In genomic region chr10:78411851-78412250, GRCm38 (mm10) we compare ENCODE assay signal across 8 mouse cellular contexts. TPM values are rescaled to one million over a fixed set of nuclear protein-coding genes. Genes with fewer than 3 reads are reported as not detected.
DNase-seq lines count a peak whose midpoint lies in the region; ATAC-seq and TF ChIP-seq lines count a peak whose summit lies in the region.

No protein-coding gene starts in this region.

- H3K4me2 ChIP-seq in limb, embryonic 12.5 days, result peak overlapping the region; percentile 69
- H3K4me2 ChIP-seq in stomach, embryonic 15.5 days, result peak overlapping the region; percentile 69

- peak overlapping the region; percentile 84 for H3K9ac ChIP-seq in limb, embryonic 12.5 days (replicated peaks)
- H3K9ac ChIP-seq in stomach, embryonic 15.5 days, result peak overlapping the region; percentile 74

- H3K4me3 ChIP-seq in cerebellum, adult 2 months (replicated peaks; ENCODE audit: insufficient read depth, low read depth, low read length), result peak overlapping the region; percentile 69
- peak overlapping the region; percentile 81 for H3K4me3 ChIP-seq in spleen, adult 2 months (ENCODE audit: extremely low read depth, insufficient read depth, insufficient read length)
- peak overlapping the region; percentile 92 for H3K4me3 ChIP-seq in limb, embryonic 12.5 days (replicated peaks)
- H3K4me3 ChIP-seq in stomach, embryonic 15.5 days (replicated peaks), result peak overlapping the region; percentile 82

- intact Hi-C loops in left cerebral cortex, postnatal 36 days (cut with DNase I), result no loop called here

- H3K9me3 ChIP-seq in limb, embryonic 12.5 days, result no peaks in the 10 kb centered on the region
- no peaks in the 10 kb centered on the region for H3K9me3 ChIP-seq in stomach, embryonic 15.5 days

- no peak for TF ChIP-seq CTCF in cerebellum, adult 2 months (IDR thresholded peaks at IDR 0.05; ENCODE audit: borderline replicate concordance, insufficient read depth, low read depth, low read length)
- TF ChIP-seq CTCF in spleen, adult 2 months (IDR thresholded peaks at IDR 0.05; ENCODE audit: extremely low read depth, insufficient read depth, insufficient read length, insufficient replicate concordance), result no peak

- H3K4me1 ChIP-seq in cerebellum, adult 2 months (ENCODE audit: control insufficient read depth, insufficient read depth, low read length), result peaks cover 18% of the 10 kb centered on the region
- H3K4me1 ChIP-seq in spleen, adult 2 months (ENCODE audit: control insufficient read depth, insufficient read depth, insufficient read length), result peaks cover 2% of the 10 kb centered on the region; the same call in 1 of the 2 replicates
- H3K4me1 ChIP-seq in limb, embryonic 12.5 days (replicated peaks), result peaks cover 11% of the 10 kb centered on the region
- peaks cover 9% of the 10 kb centered on the region for H3K4me1 ChIP-seq in stomach, embryonic 15.5 days

- DNase-seq in cerebellum, adult 2 months, result peak in 1 of 2 experiments; percentile 54
- DNase-seq in cerebellum, adult 8-10 months, result no peak
- no peak for DNase-seq in spleen, adult 2 months (ENCODE audit: low read depth in 1 of 2, low spot score in 2 of 2)
- no peak for DNase-seq in spleen, adult 18-20 months
- no peak for DNase-seq in left cerebral cortex, postnatal 36 days (ENCODE audit: low spot score in 2 of 2)
- DNase-seq in kidney, postnatal 25 days, result no peak

- ATAC-seq in limb, embryonic 12.5 days (ENCODE audit: insufficient number of reproducible peaks, insufficient read depth, low FRiP score, low TSS enrichment, low read depth), result no peak
- no peak for ATAC-seq in stomach, embryonic 15.5 days (ENCODE audit: insufficient read depth, low FRiP score, low read depth)

- WGBS in cerebellum, adult 2 months, result 8% methylated on average over 8 of the region's 8 CpGs
- WGBS in spleen, adult 2 months, result 13% methylated on average over 8 of the region's 8 CpGs
- 17% methylated on average over 8 of the region's 8 CpGs for WGBS in limb, embryonic 12.5 days
- 9% methylated on average over 8 of the region's 8 CpGs for WGBS in stomach, embryonic 15.5 days

- TF ChIP-seq POLR2A in cerebellum, adult 2 months (IDR thresholded peaks at IDR 0.05; ENCODE audit: borderline replicate concordance, insufficient read depth, low read length), result no peak
- no peak for TF ChIP-seq POLR2A in spleen, adult 2 months (IDR thresholded peaks at IDR 0.05; ENCODE audit: low read depth, low read length)

- H3K27me3 ChIP-seq in cerebellum, adult 2 months (ENCODE audit: control insufficient read depth, insufficient read depth, low read length), result no peaks in the 10 kb centered on the region
- H3K27me3 ChIP-seq in spleen, adult 2 months (ENCODE audit: control insufficient read depth, insufficient read depth, low read length), result no peaks in the 10 kb centered on the region
- no peaks in the 10 kb centered on the region for H3K27me3 ChIP-seq in limb, embryonic 12.5 days
- no peaks in the 10 kb centered on the region for H3K27me3 ChIP-seq in stomach, embryonic 15.5 days (replicated peaks)

- peaks cover 26% of the 10 kb centered on the region for H3K36me3 ChIP-seq in spleen, adult 2 months (ENCODE audit: control insufficient read depth, insufficient read depth, low read length)
- H3K36me3 ChIP-seq in limb, embryonic 12.5 days, result peaks cover 43% of the 10 kb centered on the region
- peaks cover 31% of the 10 kb centered on the region for H3K36me3 ChIP-seq in stomach, embryonic 15.5 days

- H3K27ac ChIP-seq in cerebellum, adult 2 months (ENCODE audit: insufficient read depth, low read length), result peak overlapping the region; percentile 71
- no peak overlapping the region for H3K27ac ChIP-seq in spleen, adult 2 months (ENCODE audit: insufficient read depth, low read length)
- H3K27ac ChIP-seq in limb, embryonic 12.5 days, result 0 out of 2 replicates have a peak overlapping the region, but pooled peaks have one; percentile 85
- peak overlapping the region; percentile 87; the same call in 1 of the 2 replicates for H3K27ac ChIP-seq in stomach, embryonic 15.5 days

RNA-seq across cellular contexts. Expression of gene Rrp1, which starts 1.0 kb away (rescaled TPM):
- polyA plus RNA-seq in cerebellum, adult 2 months (2012; rRNA removed), result 596 and 620 TPM in 2 replicates
- polyA plus RNA-seq in spleen, adult 2 months (2012; rRNA removed), result 60.2 and 62.0 TPM in 2 replicates
- 330 and 340 TPM in 2 replicates for polyA plus RNA-seq in limb, embryonic 12.5 days (2016; fragmentation: Nextera tagmentation; extraction: Ambion mirVana)
- polyA plus RNA-seq in stomach, embryonic 15.5 days (2015; fragmentation: Nextera tagmentation; extraction: Ambion mirVana), result 289 and 316 TPM in 2 replicates
- 100 to 1,000 TPM; 348 to 358 TPM for total RNA-seq in left cerebral cortex, postnatal 36 days (2021)

RNA-seq across cellular contexts. Expression of gene Cstb, which starts 13.6 kb away (rescaled TPM):
- polyA plus RNA-seq in cerebellum, adult 2 months (2012; rRNA removed), result 112 and 120 TPM in 2 replicates
- polyA plus RNA-seq in spleen, adult 2 months (2012; rRNA removed), result 18.6 and 20.4 TPM in 2 replicates
- 192 and 204 TPM in 2 replicates for polyA plus RNA-seq in limb, embryonic 12.5 days (2016; fragmentation: Nextera tagmentation; extraction: Ambion mirVana)
- polyA plus RNA-seq in stomach, embryonic 15.5 days (2015; fragmentation: Nextera tagmentation; extraction: Ambion mirVana), result 348 and 423 TPM in 2 replicates
- total RNA-seq in left cerebral cortex, postnatal 36 days (2021), result 10 to 100 TPM; 35.4 to 42.4 TPM

RNA-seq across cellular contexts. Expression of gene Pdxk, which starts 52.9 kb away (rescaled TPM):
- polyA plus RNA-seq in cerebellum, adult 2 months (2012; rRNA removed), result 82.0 and 83.5 TPM in 2 replicates
- 13.6 and 15.2 TPM in 2 replicates for polyA plus RNA-seq in spleen, adult 2 months (2012; rRNA removed)
- 10.4 and 10.6 TPM in 2 replicates for polyA plus RNA-seq in limb, embryonic 12.5 days (2016; fragmentation: Nextera tagmentation; extraction: Ambion mirVana)
- polyA plus RNA-seq in stomach, embryonic 15.5 days (2015; fragmentation: Nextera tagmentation; extraction: Ambion mirVana), result 11.8 and 14.3 TPM in 2 replicates
- total RNA-seq in left cerebral cortex, postnatal 36 days (2021), result 100 to 1,000 TPM; 114 to 120 TPM

RNA-seq across cellular contexts. Expression of gene Agpat3, which starts 59.6 kb away (rescaled TPM):
- 246 and 256 TPM in 2 replicates for polyA plus RNA-seq in cerebellum, adult 2 months (2012; rRNA removed)
- 177 and 205 TPM in 2 replicates for polyA plus RNA-seq in spleen, adult 2 months (2012; rRNA removed)
- polyA plus RNA-seq in limb, embryonic 12.5 days (2016; fragmentation: Nextera tagmentation; extraction: Ambion mirVana), result 48.7 and 52.7 TPM in 2 replicates
- 60.7 and 68.0 TPM in 2 replicates for polyA plus RNA-seq in stomach, embryonic 15.5 days (2015; fragmentation: Nextera tagmentation; extraction: Ambion mirVana)
- 100 to 1,000 TPM; 269 to 279 TPM for total RNA-seq in left cerebral cortex, postnatal 36 days (2021)
